Mouse (Mus musculus): ENCODE measurements at regions not wholly inside any gene's neighbourhood (a gene's known extent, or its start where the extent isn't known, plus 50 kb on each side); places are given as distances from the start of the nearest gene placed in this dataset.

DNA sequence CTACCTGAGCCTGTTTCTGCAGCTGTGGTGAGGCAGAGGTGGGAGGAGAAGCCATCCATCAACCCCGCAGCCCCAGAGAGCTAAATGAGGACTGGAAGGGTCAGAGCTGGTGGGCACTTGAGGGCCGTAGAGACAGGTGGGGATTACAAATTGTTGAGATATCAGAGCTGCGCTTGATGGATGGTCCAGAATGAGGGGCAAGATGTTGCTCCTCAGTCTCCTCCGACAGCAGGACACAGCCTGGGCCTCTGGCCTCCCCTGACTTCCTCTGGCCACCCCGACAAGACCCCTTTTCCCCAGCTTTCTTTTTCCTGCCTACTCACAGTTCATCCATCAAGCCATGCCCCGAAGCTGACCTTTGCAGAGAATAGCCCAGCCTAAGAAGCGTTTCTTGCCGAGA, 142.0 kb upstream of the Zfp703 start:
- H3K9ac ChIP-seq (ENCODE audit: low read depth, low read length) = no peak overlapping the region
- no peak for ATAC-seq (ENCODE audit: low FRiP score, low TSS enrichment)
- H3K9me3 ChIP-seq (ENCODE audit: control insufficient read depth, low read length) = no peaks in the 10 kb centered on the region
- H3K4me1 ChIP-seq (ENCODE audit: control insufficient read depth, insufficient read depth, low read length) = peaks cover 25% of the 10 kb centered on the region; the same call in 1 of the 2 replicates
- peaks cover 3% of the 10 kb centered on the region; the same call in 1 of the 2 replicates for H3K27me3 ChIP-seq (ENCODE audit: control insufficient read depth, insufficient read depth, low read length)
- H3K4me3 ChIP-seq (ENCODE audit: low read length) = no peak overlapping the region
- H3K4me2 ChIP-seq (replicated peaks; ENCODE audit: low read depth, low read length) = no peak overlapping the region
- WGBS = 19% methylated on average over 8 of the region's 8 CpGs
- H3K36me3 ChIP-seq (ENCODE audit: control insufficient read depth, insufficient read depth, low read length) = no peaks in the 10 kb centered on the region
- no peak overlapping the region for H3K27ac ChIP-seq (ENCODE audit: low read depth, low read length)

DNA sequence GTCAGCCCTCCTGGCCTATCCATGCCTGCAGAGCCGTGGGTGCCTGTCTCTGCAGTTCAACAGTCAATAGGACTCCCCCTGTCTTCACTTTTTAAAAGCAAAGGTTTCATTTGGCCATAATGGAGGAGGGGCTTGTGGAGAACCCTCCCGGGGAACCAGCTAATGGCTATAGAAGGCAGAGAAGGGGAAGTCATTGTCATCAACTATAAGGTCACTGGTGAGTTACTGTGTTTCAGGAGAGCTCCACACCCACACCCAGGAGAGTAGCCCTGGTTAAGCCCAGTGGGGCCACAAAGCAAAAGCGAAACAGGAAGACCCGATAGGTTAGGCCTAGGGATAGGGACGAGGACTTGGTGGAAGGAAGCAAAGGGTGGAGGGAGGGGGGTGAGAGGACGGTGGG, 141.5 kb upstream of the Zfp703 start:
- Histone ChIP-seq H3K36me3 (ENCODE audit: control insufficient read depth, insufficient read depth, low read length) (no peaks in the 10 kb centered on the region), H3K4me1 (ENCODE audit: control insufficient read depth, insufficient read depth, low read length) (peaks cover 25% of the 10 kb centered on the region; the same call in 1 of the 2 replicates), H3K27me3 (ENCODE audit: control insufficient read depth, insufficient read depth, low read length) (peaks cover 3% of the 10 kb centered on the region; the same call in 1 of the 2 replicates), H3K27ac (ENCODE audit: low read depth, low read length) (no peak overlapping the region), H3K9me3 (ENCODE audit: control insufficient read depth, low read length) (no peaks in the 10 kb centered on the region), H3K4me2 (replicated peaks; ENCODE audit: low read depth, low read length) (no peak overlapping the region), H3K9ac (ENCODE audit: low read depth, low read length) (no peak overlapping the region), H3K4me3 (ENCODE audit: low read length) (no peak overlapping the region)
- ATAC-seq (ENCODE audit: low FRiP score, low TSS enrichment) = no peak
- WGBS = 52% methylated on average over 6 of the region's 6 CpGs

DNA sequence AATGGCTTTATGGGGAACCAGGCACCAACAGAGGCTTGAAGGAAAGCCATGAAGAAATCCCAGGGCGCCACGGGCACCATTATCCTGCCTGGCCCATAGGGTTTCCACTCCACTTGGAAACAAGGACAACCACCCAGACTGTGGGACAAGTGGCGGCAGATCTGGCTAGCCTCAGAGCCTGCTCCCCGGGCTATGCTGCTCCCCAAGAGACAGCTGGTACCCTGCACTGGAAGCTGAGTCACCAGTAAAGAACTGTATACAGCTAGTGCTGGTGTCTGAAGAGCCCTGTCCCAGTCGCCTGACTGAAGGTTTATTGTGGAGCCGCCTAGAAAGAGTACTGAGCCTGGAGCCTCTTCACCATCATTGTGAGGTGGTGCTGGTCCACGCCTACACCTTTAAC, 140.6 kb upstream of the Zfp703 start:
- Histone ChIP-seq H3K9me3 (ENCODE audit: control insufficient read depth, low read length) (no peaks in the 10 kb centered on the region), H3K9ac (ENCODE audit: low read depth, low read length) (no peak overlapping the region), H3K4me3 (ENCODE audit: low read length) (no peak overlapping the region), H3K27ac (ENCODE audit: low read depth, low read length) (no peak overlapping the region), H3K4me1 (ENCODE audit: control insufficient read depth, insufficient read depth, low read length) (peaks cover 25% of the 10 kb centered on the region; the same call in 1 of the 2 replicates), H3K4me2 (replicated peaks; ENCODE audit: low read depth, low read length) (no peak overlapping the region), H3K27me3 (ENCODE audit: control insufficient read depth, insufficient read depth, low read length) (0 out of 2 replicates have a peak, but pooled peaks cover 3% of the 10 kb centered on the region), H3K36me3 (ENCODE audit: control insufficient read depth, insufficient read depth, low read length) (no peaks in the 10 kb centered on the region)
- WGBS = 86% methylated on average over 7 of the region's 7 CpGs
- ATAC-seq (ENCODE audit: low FRiP score, low TSS enrichment) = no peak

DNA sequence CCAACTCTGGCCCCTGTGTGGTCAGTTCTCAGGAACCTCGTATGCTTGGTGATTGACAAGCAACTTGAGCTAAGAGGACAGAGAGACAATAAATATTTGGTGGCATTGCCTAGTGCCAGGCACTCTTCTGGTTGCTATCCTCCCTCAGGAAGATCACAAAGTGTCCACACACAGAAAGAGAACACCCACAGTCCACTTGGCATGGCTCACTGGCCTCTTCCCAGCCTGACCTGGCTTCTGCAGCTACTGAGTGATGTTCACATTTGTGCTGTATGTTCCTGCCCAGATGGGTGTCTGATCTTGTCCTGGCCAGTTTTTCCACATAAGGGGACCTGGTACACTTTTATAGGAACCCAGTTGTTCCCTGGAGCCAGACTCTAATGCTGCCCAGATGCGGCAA, 136.8 kb upstream of the Zfp703 start:
- H3K9me3 ChIP-seq (ENCODE audit: control insufficient read depth, low read length) = no peaks in the 10 kb centered on the region
- H3K9ac ChIP-seq (ENCODE audit: low read depth, low read length) = no peak overlapping the region
- H3K4me2 ChIP-seq (replicated peaks; ENCODE audit: low read depth, low read length) = no peak overlapping the region
- 0 out of 2 replicates have a peak, but pooled peaks cover 3% of the 10 kb centered on the region for H3K27me3 ChIP-seq (ENCODE audit: control insufficient read depth, insufficient read depth, low read length)
- H3K27ac ChIP-seq (ENCODE audit: low read depth, low read length) = no peak overlapping the region
- H3K4me3 ChIP-seq (ENCODE audit: low read length) = no peak overlapping the region
- no peaks in the 10 kb centered on the region for H3K36me3 ChIP-seq (ENCODE audit: control insufficient read depth, insufficient read depth, low read length)
- ATAC-seq (ENCODE audit: low FRiP score, low TSS enrichment) = no peak
- 59% methylated on average over 2 of the region's 2 CpGs for WGBS
- peaks cover 11% of the 10 kb centered on the region for H3K4me1 ChIP-seq (ENCODE audit: control insufficient read depth, insufficient read depth, low read length)

- no peaks in the 10 kb centered on the region for H3K36me3 ChIP-seq (ENCODE audit: control insufficient read depth, insufficient read depth, low read length)
- H3K9me3 ChIP-seq (ENCODE audit: control insufficient read depth, low read length) = no peaks in the 10 kb centered on the region
- no peak overlapping the region for H3K27ac ChIP-seq (ENCODE audit: low read depth, low read length)
- ATAC-seq (ENCODE audit: low FRiP score, low TSS enrichment) = no peak
- no peak overlapping the region for H3K4me2 ChIP-seq (replicated peaks; ENCODE audit: low read depth, low read length)
- H3K4me3 ChIP-seq (ENCODE audit: low read length) = no peak overlapping the region
- 0 out of 2 replicates have a peak, but pooled peaks cover 3% of the 10 kb centered on the region for H3K27me3 ChIP-seq (ENCODE audit: control insufficient read depth, insufficient read depth, low read length)
- H3K9ac ChIP-seq (ENCODE audit: low read depth, low read length) = no peak overlapping the region
- H3K4me1 ChIP-seq (ENCODE audit: control insufficient read depth, insufficient read depth, low read length) = peaks cover 8% of the 10 kb centered on the region; the same call in 1 of the 2 replicates
- 78% methylated on average over 12 of the region's 12 CpGs for WGBS
Observed at GRCm38 (mm10) chr8:26840745-26841680, 136.1 kb upstream of the Zfp703 start.

GRCm38 (mm10) chr8:26843714-26844113, 133.4 kb upstream of the Zfp703 start:
- H3K4me1 ChIP-seq (ENCODE audit: control insufficient read depth, insufficient read depth, low read length) = peaks cover 16% of the 10 kb centered on the region
- no peaks in the 10 kb centered on the region for H3K9me3 ChIP-seq (ENCODE audit: control insufficient read depth, low read length)
- no peak overlapping the region for H3K27ac ChIP-seq (ENCODE audit: low read depth, low read length)
- no peak for ATAC-seq (ENCODE audit: low FRiP score, low TSS enrichment)
- WGBS = 43% methylated on average over 6 of the region's 6 CpGs
- no peaks in the 10 kb centered on the region for H3K27me3 ChIP-seq (ENCODE audit: control insufficient read depth, insufficient read depth, low read length)
- no peaks in the 10 kb centered on the region for H3K36me3 ChIP-seq (ENCODE audit: control insufficient read depth, insufficient read depth, low read length)
- H3K4me3 ChIP-seq (ENCODE audit: low read length) = no peak overlapping the region
- no peak overlapping the region for H3K9ac ChIP-seq (ENCODE audit: low read depth, low read length)
- no peak overlapping the region for H3K4me2 ChIP-seq (replicated peaks; ENCODE audit: low read depth, low read length)

GRCm38 (mm10) chr8:26844132-26844808, 132.9 kb upstream of the Zfp703 start:
- WGBS = 23% methylated on average over 8 of the region's 8 CpGs
- H3K27me3 ChIP-seq (ENCODE audit: control insufficient read depth, insufficient read depth, low read length) = no peaks in the 10 kb centered on the region
- H3K27ac ChIP-seq (ENCODE audit: low read depth, low read length) = no peak overlapping the region
- no peak overlapping the region for H3K4me2 ChIP-seq (replicated peaks; ENCODE audit: low read depth, low read length)
- peaks cover 22% of the 10 kb centered on the region for H3K4me1 ChIP-seq (ENCODE audit: control insufficient read depth, insufficient read depth, low read length)
- no peaks in the 10 kb centered on the region for H3K9me3 ChIP-seq (ENCODE audit: control insufficient read depth, low read length)
- H3K4me3 ChIP-seq (ENCODE audit: low read length) = no peak overlapping the region
- no peak for ATAC-seq (ENCODE audit: low FRiP score, low TSS enrichment)
- no peaks in the 10 kb centered on the region for H3K36me3 ChIP-seq (ENCODE audit: control insufficient read depth, insufficient read depth, low read length)
- H3K9ac ChIP-seq (ENCODE audit: low read depth, low read length) = no peak overlapping the region

GRCm38 (mm10) chr8:26844809-26845143, 132.3 kb upstream of the Zfp703 start:
- Histone ChIP-seq H3K27me3 (ENCODE audit: control insufficient read depth, insufficient read depth, low read length) (no peaks in the 10 kb centered on the region), H3K36me3 (ENCODE audit: control insufficient read depth, insufficient read depth, low read length) (no peaks in the 10 kb centered on the region), H3K9me3 (ENCODE audit: control insufficient read depth, low read length) (no peaks in the 10 kb centered on the region), H3K4me1 (ENCODE audit: control insufficient read depth, insufficient read depth, low read length) (peaks cover 22% of the 10 kb centered on the region), H3K27ac (ENCODE audit: low read depth, low read length) (no peak overlapping the region), H3K9ac (ENCODE audit: low read depth, low read length) (no peak overlapping the region), H3K4me3 (ENCODE audit: low read length) (no peak overlapping the region), H3K4me2 (replicated peaks; ENCODE audit: low read depth, low read length) (no peak overlapping the region)
- peak; percentile 34; the same call in 1 of the 2 replicates for ATAC-seq (ENCODE audit: low FRiP score, low TSS enrichment)
- WGBS = 78% methylated on average over 6 of the region's 6 CpGs
